Mouse (Mus musculus) liver, embryonic 14.5 days (tissue): ENCODE results near the gene Phactr1.

Experiments
- CTCF ChIP-seq: IDR thresholded peaks from 2 replicates; pipeline ENCODE4 v1.5.1; 2016; ENCODE audit warnings: antibody characterized with exemption, low read depth, control low read depth
- EP300 ChIP-seq: IDR thresholded peaks from 2 replicates; pipeline ENCODE4 v1.6.1; 2016; ENCODE audit warnings: antibody characterized with exemption, low read depth

DNA sequence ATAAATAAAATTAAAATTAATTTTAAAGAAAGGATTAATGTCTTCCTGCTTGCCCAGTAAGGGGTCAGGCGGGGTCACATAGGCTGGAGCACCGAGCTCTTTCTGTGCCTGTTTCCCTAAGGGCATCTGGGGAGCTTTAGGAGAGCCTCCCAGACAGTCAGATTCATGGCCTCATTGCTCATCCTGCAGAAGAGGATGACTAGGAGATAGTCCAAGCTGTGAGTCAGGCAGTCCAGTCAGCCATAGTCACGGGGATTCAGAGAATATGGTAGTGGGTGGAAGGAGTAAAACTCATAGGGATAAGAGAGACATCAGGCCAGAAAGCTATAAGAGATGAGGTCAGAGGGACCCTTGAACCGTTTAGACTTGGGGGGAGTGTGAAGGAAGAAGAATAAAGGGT, 362.3 kb downstream of the Phactr1 start:
- TF ChIP-seq CTCF = no peak
- TF ChIP-seq EP300 = no peak
